Mouse (Mus musculus): ENCODE measurements around the gene Gm9844.

DNA sequence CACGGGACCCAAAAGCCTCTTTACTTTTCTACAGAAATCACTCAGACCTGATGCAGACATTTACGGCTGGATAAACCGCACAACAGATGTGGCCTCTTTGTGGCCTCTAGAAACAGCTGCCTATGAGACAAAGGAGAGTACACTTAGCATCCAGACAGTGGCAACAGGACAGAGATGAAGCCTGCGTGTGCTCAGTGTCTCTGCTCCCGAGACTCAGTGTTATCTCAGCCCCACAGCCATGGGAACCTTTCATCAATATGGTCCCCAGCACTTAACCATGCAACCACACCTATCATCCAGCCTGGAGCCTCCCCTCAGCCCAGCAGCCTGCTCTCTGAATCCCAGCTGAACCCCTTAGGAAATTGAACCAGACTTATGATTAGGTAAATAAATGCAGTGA lies 2.8 kb upstream of the Gm9844 start:
- TF ChIP-seq CTCF (IDR thresholded peaks at IDR 0.05; ENCODE audit: extremely low read depth, insufficient read depth, low read length) (no peak), POLR2A (IDR thresholded peaks at IDR 0.05; ENCODE audit: extremely low read depth, insufficient read depth, low read length) (no peak)
